Mouse (Mus musculus): Measurements from ENCODE around the gene Klrb1c.

GRCm38 (mm10) chr6:128802999-128803857, 14.2 kb upstream of the Klrb1c start:
- TF ChIP-seq GATA1 (IDR thresholded peaks at IDR 0.05; ENCODE audit: borderline replicate concordance, low read length) (no peak), CTCF (IDR thresholded peaks at IDR 0.05; ENCODE audit: low read depth, low read length) (peak; percentile 53; the same call in 1 of the 2 replicates), TAL1 (conservative IDR thresholded peaks at IDR 0.05; ENCODE audit: low read depth, low read length) (no peak), POLR2AphosphoS5 (IDR thresholded peaks at IDR 0.05; ENCODE audit: insufficient replicate concordance, low read depth, low read length) (no peak), GATA2 (IDR thresholded peaks at IDR 0.05; ENCODE audit: borderline replicate concordance, low read depth, low read length) (no peak)
